Comparison of ENCODE assay signal across 9 mouse cellular contexts in genomic region chr16:44687719-44688420, GRCm38 (mm10). TPM values are rescaled to one million over a fixed set of nuclear protein-coding genes. Genes with fewer than 3 reads are reported as not detected.
A peak's percentile ranks its signal among the peaks of the same experiment; 100 is the strongest.
DNase-seq lines count a peak whose midpoint lies in the region; ATAC-seq and TF ChIP-seq lines count a peak whose summit lies in the region.
"Had no signal": no experiment of that assay in that cellular context is flagged by ENCODE, and none has a peak within 500 bp of the region (broad histone marks: within the 10 kb centered on the region; RNA-seq: fewer than 3 reads in every experiment).

No protein-coding gene starts in this region.

- DNase-seq in heart, postnatal 25 days (ENCODE audit: low spot score): no peak
- DNase-seq in intestine, embryonic 14.5 days (ENCODE audit: low spot score): no peak
- no peak for DNase-seq in midbrain, postnatal 0 days (ENCODE audit: low spot score)
- DNase-seq in cerebellum, adult 8-10 months: no peak
- DNase-seq in adrenal gland, postnatal 25 days: no peak
- DNase-seq in layer of hippocampus, adult 8-10 months (ENCODE audit: low spot score in 2 of 2): no peak
- DNase-seq: adrenal gland, adult 8-10 months had no signal

- TF ChIP-seq CTCF in midbrain, postnatal 0 days (IDR thresholded peaks at IDR 0.05): no peak

- H3K4me1 ChIP-seq in heart, embryonic 14.5 days (ENCODE audit: control insufficient read depth in 2 of 2, insufficient read depth in 2 of 2, low read length in 2 of 2): peaks cover 11 to 17% of the 10 kb centered on the region in 2 experiments
- peaks cover 37% of the 10 kb centered on the region for H3K4me1 ChIP-seq in embryonic facial prominence, embryonic 15.5 days
- H3K4me1 ChIP-seq in intestine, embryonic 14.5 days (replicated peaks; ENCODE audit: control insufficient read depth, insufficient read depth, low read length): peaks cover 27% of the 10 kb centered on the region
- peaks cover 12% of the 10 kb centered on the region; the same call in 1 of the 2 replicates for H3K4me1 ChIP-seq in midbrain, postnatal 0 days (ENCODE audit: insufficient read depth, low read length)

- peak overlapping the region; percentile 12 to 13; a peak in 3 of 4 replicates for H3K4me3 ChIP-seq in heart, embryonic 14.5 days (ENCODE audit: control insufficient read depth in 1 of 2, insufficient read depth in 1 of 2, low read depth in 1 of 2, low read length in 2 of 2)
- H3K4me3 ChIP-seq in embryonic facial prominence, embryonic 15.5 days (replicated peaks): peak overlapping the region; percentile 7; the same call in 1 of the 2 replicates
- H3K4me3 ChIP-seq in intestine, embryonic 14.5 days (ENCODE audit: low read depth, low read length): no peak overlapping the region
- H3K4me3 ChIP-seq in midbrain, postnatal 0 days (ENCODE audit: low read depth, low read length): peak overlapping the region; percentile 21; the same call in 1 of the 2 replicates

- intact Hi-C loops in heart, postnatal 25 days (cut with DNase I): no loop called here

- peaks cover under 1% of the 10 kb centered on the region; the same call in 1 of the 2 replicates for H3K9me3 ChIP-seq in heart, embryonic 14.5 days (ENCODE audit: control insufficient read depth, low read length)
- no peaks in the 10 kb centered on the region for H3K9me3 ChIP-seq in embryonic facial prominence, embryonic 15.5 days (replicated peaks)
- H3K9me3 ChIP-seq in intestine, embryonic 14.5 days (ENCODE audit: control insufficient read depth, low read length): no peaks in the 10 kb centered on the region
- H3K9me3 ChIP-seq in midbrain, postnatal 0 days (ENCODE audit: low read length): no peaks in the 10 kb centered on the region

- H3K36me3 ChIP-seq in heart, embryonic 14.5 days (ENCODE audit: control insufficient read depth, insufficient read depth, low read length): no peaks in the 10 kb centered on the region
- H3K36me3 ChIP-seq in embryonic facial prominence, embryonic 15.5 days: no peaks in the 10 kb centered on the region
- no peaks in the 10 kb centered on the region for H3K36me3 ChIP-seq in intestine, embryonic 14.5 days (ENCODE audit: control insufficient read depth, insufficient read depth, low read length)
- no peaks in the 10 kb centered on the region for H3K36me3 ChIP-seq in midbrain, postnatal 0 days (ENCODE audit: insufficient read depth, low read length)

- H3K4me2 ChIP-seq in heart, embryonic 14.5 days (ENCODE audit: low read length): peak overlapping the region; percentile 16
- peak overlapping the region; percentile 39 for H3K4me2 ChIP-seq in embryonic facial prominence, embryonic 15.5 days (replicated peaks)
- peak overlapping the region; percentile 29 for H3K4me2 ChIP-seq in intestine, embryonic 14.5 days (ENCODE audit: low read length)
- peak overlapping the region; percentile 45 for H3K4me2 ChIP-seq in midbrain, postnatal 0 days (ENCODE audit: low read depth, low read length, poor library complexity, severe bottlenecking)

- no peak overlapping the region for H3K9ac ChIP-seq in heart, embryonic 14.5 days (ENCODE audit: low read length)
- no peak overlapping the region for H3K9ac ChIP-seq in embryonic facial prominence, embryonic 15.5 days
- H3K9ac ChIP-seq in intestine, embryonic 14.5 days (ENCODE audit: low read length): no peak overlapping the region
- peak overlapping the region; percentile 44; the same call in 1 of the 2 replicates for H3K9ac ChIP-seq in midbrain, postnatal 0 days (replicated peaks; ENCODE audit: low read length, poor library complexity, severe bottlenecking)

- H3K27ac ChIP-seq in heart, embryonic 14.5 days (replicated peaks in 1 of 2; ENCODE audit: control insufficient read depth in 1 of 2, insufficient read depth in 1 of 2, low read depth in 2 of 2, low read length in 2 of 2): no peak overlapping the region
- peak overlapping the region; percentile 77 for H3K27ac ChIP-seq in embryonic facial prominence, embryonic 15.5 days (replicated peaks)
- peak overlapping the region; percentile 51; the same call in 1 of the 2 replicates for H3K27ac ChIP-seq in intestine, embryonic 14.5 days (ENCODE audit: low read depth)
- no peak overlapping the region for H3K27ac ChIP-seq in midbrain, postnatal 0 days (ENCODE audit: low read depth, low read length)

- no peak for ATAC-seq in heart, embryonic 14.5 days (ENCODE audit: insufficient number of reproducible peaks, insufficient read depth, low FRiP score, low read depth)
- ATAC-seq in embryonic facial prominence, embryonic 15.5 days (ENCODE audit: insufficient number of reproducible peaks, low FRiP score, low TSS enrichment, low read depth): peak; percentile 20; the same call in 1 of the 2 replicates
- ATAC-seq in intestine, embryonic 14.5 days (replicated peaks; ENCODE audit: low FRiP score, low TSS enrichment, low read depth): peak; percentile 30; the same call in 1 of the 2 replicates
- peak; percentile 47 for ATAC-seq in midbrain, postnatal 0 days (ENCODE audit: low FRiP score)

- 6% methylated on average over 18 of the region's 18 CpGs for WGBS in heart, embryonic 14.5 days
- WGBS in embryonic facial prominence, embryonic 15.5 days: 4% methylated on average over 18 of the region's 18 CpGs
- 9% methylated on average over 17 of the region's 18 CpGs for WGBS in intestine, embryonic 14.5 days
- WGBS in midbrain, postnatal 0 days: 3% methylated on average over 16 of the region's 18 CpGs

- H3K27me3 ChIP-seq in heart, embryonic 14.5 days (ENCODE audit: control insufficient read depth, insufficient read depth, low read length): no peaks in the 10 kb centered on the region; the same call in 1 of the 2 replicates
- H3K27me3 ChIP-seq in embryonic facial prominence, embryonic 15.5 days: no peaks in the 10 kb centered on the region
- no peaks in the 10 kb centered on the region for H3K27me3 ChIP-seq in intestine, embryonic 14.5 days (replicated peaks; ENCODE audit: control insufficient read depth, insufficient read depth, low read length)
- H3K27me3 ChIP-seq in midbrain, postnatal 0 days (ENCODE audit: insufficient read depth, low read length): no peaks in the 10 kb centered on the region

RNA-seq across cellular contexts. Expression of gene Nepro, which starts 36.2 kb away (rescaled TPM):
- 5.3 and 6.0 TPM in 2 replicates for polyA plus RNA-seq in heart, embryonic 14.5 days (2014; fragmentation: Nextera tagmentation; extraction: Ambion mirVana)
- total RNA-seq in heart, postnatal 25 days (2021): 1 to 10 TPM; 3.5 to 4.2 TPM
- polyA plus RNA-seq in embryonic facial prominence, embryonic 15.5 days (2015; fragmentation: Nextera tagmentation; extraction: Ambion mirVana): 7.3 and 7.9 TPM in 2 replicates
- 11.3 and 12.8 TPM in 2 replicates for polyA plus RNA-seq in intestine, embryonic 14.5 days (2014; fragmentation: Nextera tagmentation; extraction: Ambion mirVana)
- total RNA-seq in midbrain, postnatal 0 days (2014; rRNA removed): 3.5 and 5.9 TPM in 2 replicates
- polyA plus RNA-seq in midbrain, postnatal 0 days (2015; fragmentation: Nextera tagmentation; extraction: Ambion mirVana): 2.4 and 2.9 TPM in 2 replicates
- total RNA-seq in adrenal gland, postnatal 25 days (2021): 10.5 and 10.7 TPM in 2 replicates
- total RNA-seq in layer of hippocampus, adult 8-10 months (2022): 1 to 10 TPM; 5.0 to 9.0 (median 6.0) TPM

RNA-seq across cellular contexts. Expression of gene Gtpbp8, which starts 58.3 kb away (rescaled TPM):
- 21.1 and 23.7 TPM in 2 replicates for polyA plus RNA-seq in heart, embryonic 14.5 days (2014; fragmentation: Nextera tagmentation; extraction: Ambion mirVana)
- 10 to 100 TPM in 1 of 2 experiments, 1 to 10 TPM in 1; 9.8 to 13.0 TPM for total RNA-seq in heart, postnatal 25 days (2021)
- 21.0 and 24.7 TPM in 2 replicates for polyA plus RNA-seq in embryonic facial prominence, embryonic 15.5 days (2015; fragmentation: Nextera tagmentation; extraction: Ambion mirVana)
- 27.2 and 30.5 TPM in 2 replicates for polyA plus RNA-seq in intestine, embryonic 14.5 days (2014; fragmentation: Nextera tagmentation; extraction: Ambion mirVana)
- total RNA-seq in midbrain, postnatal 0 days (2014; rRNA removed): 42.5 and 46.7 TPM in 2 replicates
- 36.6 and 38.8 TPM in 2 replicates for polyA plus RNA-seq in midbrain, postnatal 0 days (2015; fragmentation: Nextera tagmentation; extraction: Ambion mirVana)
- 19.8 and 24.2 TPM in 2 replicates for total RNA-seq in adrenal gland, postnatal 25 days (2021)
- total RNA-seq in layer of hippocampus, adult 8-10 months (2022): 10 to 100 TPM; 20.8 to 27.8 (median 26.8) TPM

Comparison
In these comparisons a context has a peak if more than half of its experiments do, and no peak if none do; other contexts are left out.
1. H3K27ac ChIP-seq: peak in embryonic facial prominence, embryonic 15.5 days (single experiment) and intestine, embryonic 14.5 days (single experiment); none in heart, embryonic 14.5 days (0 of 2) and midbrain, postnatal 0 days (single experiment).
2. Peak in every context shown above with its lines, with median percentiles within 50 percentile points of each other: H3K4me2 ChIP-seq.